Mouse (Mus musculus): ENCODE data around the gene Palm2.

- TF ChIP-seq ELF1 (IDR thresholded peaks at IDR 0.05; ENCODE audit: low read depth, low read length) = no peak
- TF ChIP-seq CTCF (IDR thresholded peaks at IDR 0.05 in 2 of 3, conservative IDR thresholded peaks at IDR 0.05 in 1 of 3; ENCODE audit: control insufficient read depth in 1 of 3, insufficient read depth in 1 of 3, low read depth in 2 of 3, low read length in 3 of 3, poor library complexity in 1 of 3, severe bottlenecking in 1 of 3) = no peak
- TF ChIP-seq RCOR1 (IDR thresholded peaks at IDR 0.05; ENCODE audit: low read depth, low read length) = no peak
- no peak for TF ChIP-seq JUND (IDR thresholded peaks at IDR 0.05; ENCODE audit: low read depth, low read length)
- no peak for TF ChIP-seq ZNF384 (IDR thresholded peaks at IDR 0.05; ENCODE audit: low read depth, low read length)
- no peak for TF ChIP-seq SMC3 (IDR thresholded peaks at IDR 0.05; ENCODE audit: low read depth, low read length)
- TF ChIP-seq SIN3A (IDR thresholded peaks at IDR 0.05; ENCODE audit: low read length) = no peak
- no peak for TF ChIP-seq TAL1 (IDR thresholded peaks at IDR 0.05; ENCODE audit: low read length)
- no peak for TF ChIP-seq MXI1 (IDR thresholded peaks at IDR 0.05; ENCODE audit: low read depth, low read length)
- no peak for TF ChIP-seq ZC3H11A (IDR thresholded peaks at IDR 0.05; ENCODE audit: low read depth, low read length)
- TF ChIP-seq EP300 (IDR thresholded peaks at IDR 0.05; ENCODE audit: low read depth in 1 of 2, low read length in 2 of 2) = no peak
- TF ChIP-seq POLR2A (IDR thresholded peaks at IDR 0.05; ENCODE audit: control insufficient read depth in 1 of 2, insufficient read depth in 1 of 2, low read depth in 1 of 2, low read length in 2 of 2, poor library complexity in 1 of 2) = no peak
Measured at GRCm38 (mm10) chr4:57651547-57651946, 217.5 kb downstream of the Palm2 start.

Data from MEL (cell line).